Mouse (Mus musculus): ENCODE results near the gene Ttc39d. TPM values are rescaled to one million over a fixed set of nuclear protein-coding genes. Genes with fewer than 3 reads are reported as not detected.

The Ttc39d gene
- polyA plus RNA-seq, 1 experiment, result not detected

GRCm38 (mm10) chr17:80175386-80175739 is 31.9 kb upstream of the Ttc39d start:
- TF ChIP-seq GATA1 (IDR thresholded peaks at IDR 0.05; ENCODE audit: low read length), result no peak

GRCm38 (mm10) chr17:80175966-80176365 is 31.3 kb upstream of the Ttc39d start:
- no peak for TF ChIP-seq GATA1 (IDR thresholded peaks at IDR 0.05; ENCODE audit: low read length)

GRCm38 (mm10) chr17:80179959-80180358 is 27.3 kb upstream of the Ttc39d start:
- TF ChIP-seq GATA1 (IDR thresholded peaks at IDR 0.05; ENCODE audit: low read length), result no peak

GRCm38 (mm10) chr17:80180468-80180867 is 26.8 kb upstream of the Ttc39d start:
- no peak for TF ChIP-seq GATA1 (IDR thresholded peaks at IDR 0.05; ENCODE audit: low read length)

- TF ChIP-seq GATA1 (IDR thresholded peaks at IDR 0.05; ENCODE audit: low read length), result no peak
Measured at GRCm38 (mm10) chr17:80183615-80184014, 23.6 kb upstream of the Ttc39d start.

GRCm38 (mm10) chr17:80193075-80193474 is 14.2 kb upstream of the Ttc39d start:
- TF ChIP-seq GATA1 (IDR thresholded peaks at IDR 0.05; ENCODE audit: low read length), result no peak

- no peak for TF ChIP-seq GATA1 (IDR thresholded peaks at IDR 0.05; ENCODE audit: low read length)
Measured at GRCm38 (mm10) chr17:80199160-80199778, 8.0 kb upstream of the Ttc39d start.

GRCm38 (mm10) chr17:80205657-80206056 is 1.6 kb upstream of the Ttc39d start:
- no peak for TF ChIP-seq GATA1 (IDR thresholded peaks at IDR 0.05; ENCODE audit: low read length)

GRCm38 (mm10) chr17:80206301-80206670 is 974 bp upstream of the Ttc39d start:
- no peak for TF ChIP-seq GATA1 (IDR thresholded peaks at IDR 0.05; ENCODE audit: low read length)

GRCm38 (mm10) chr17:80220131-80220530 is 12.9 kb downstream of the Ttc39d start:
- TF ChIP-seq GATA1 (IDR thresholded peaks at IDR 0.05; ENCODE audit: low read length), result no peak

GRCm38 (mm10) chr17:80221202-80221601 is 13.9 kb downstream of the Ttc39d start:
- no peak for TF ChIP-seq GATA1 (IDR thresholded peaks at IDR 0.05; ENCODE audit: low read length)

GRCm38 (mm10) chr17:80221890-80222628 is 14.8 kb downstream of the Ttc39d start:
- TF ChIP-seq GATA1 (IDR thresholded peaks at IDR 0.05; ENCODE audit: low read length), result no peak

GRCm38 (mm10) chr17:80223829-80224228 is 16.6 kb downstream of the Ttc39d start:
- TF ChIP-seq GATA1 (IDR thresholded peaks at IDR 0.05; ENCODE audit: low read length), result no peak

- TF ChIP-seq GATA1 (IDR thresholded peaks at IDR 0.05; ENCODE audit: low read length), result no peak
Measured at GRCm38 (mm10) chr17:80224326-80225116, 17.3 kb downstream of the Ttc39d start, which contains the start of gene Gemin6. Gene Gemin6, plus strand, starts transcription at chr17:80224441.

- no peak for TF ChIP-seq GATA1 (IDR thresholded peaks at IDR 0.05; ENCODE audit: low read length)
Measured at GRCm38 (mm10) chr17:80229396-80229795, 22.1 kb downstream of the Ttc39d start.

GRCm38 (mm10) chr17:80233844-80234243 is 26.6 kb downstream of the Ttc39d start:
- no peak for TF ChIP-seq GATA1 (IDR thresholded peaks at IDR 0.05; ENCODE audit: low read length)
